Mouse (Mus musculus): ENCODE results near the gene Olfr1264. TPM values are rescaled to one million over a fixed set of nuclear protein-coding genes. Genes with fewer than 3 reads are reported as not detected.

Olfr1264 gene
- not detected in 2 replicates for polyA plus RNA-seq (2012)

GRCm38 (mm10) chr2:90025477-90025876, at the start of gene Olfr1264:
Olfr1264 (minus strand) TSS chr2:90025577.
- no peak for TF ChIP-seq GATA1 (IDR thresholded peaks at IDR 0.05; ENCODE audit: low read length)

DNA sequence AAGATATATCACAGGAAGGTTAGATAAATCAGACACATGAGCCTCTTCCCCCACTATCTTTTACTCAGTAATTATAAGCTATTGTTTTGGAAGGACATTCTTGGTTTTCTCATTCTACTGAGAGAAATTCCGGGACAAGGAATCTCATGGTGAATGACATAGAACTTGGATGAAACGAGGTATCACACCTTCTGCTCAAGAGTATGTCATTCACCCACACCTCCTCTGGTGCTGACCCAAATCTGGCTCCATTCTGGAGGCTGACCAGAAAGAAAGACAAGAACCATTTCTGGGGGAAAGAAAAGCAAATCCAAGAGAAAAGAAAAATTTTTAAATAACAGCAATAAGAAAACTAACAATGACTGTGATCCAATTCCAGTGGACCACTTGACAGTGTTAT, 44.7 kb upstream of the Olfr1264 start:
- TF ChIP-seq GATA1 (IDR thresholded peaks at IDR 0.05; ENCODE audit: low read length), result no peak

GRCm38 (mm10) chr2:90063494-90063893, 38.1 kb upstream of the Olfr1264 start, which contains the start of gene Olfr140:
Olfr140 (minus strand) TSS chr2:90063594.
- TF ChIP-seq GATA1 (IDR thresholded peaks at IDR 0.05; ENCODE audit: low read length), result no peak

GRCm38 (mm10) chr2:90035037-90035436, 9.7 kb upstream of the Olfr1264 start, which contains the start of gene Olfr1265:
Olfr1265 (plus strand) TSS chr2:90035337.
- no peak for TF ChIP-seq GATA1 (IDR thresholded peaks at IDR 0.05; ENCODE audit: low read length)

- no peak for TF ChIP-seq GATA1 (IDR thresholded peaks at IDR 0.05; ENCODE audit: low read length)
Measured at GRCm38 (mm10) chr2:90011831-90012230, 13.5 kb downstream of the Olfr1264 start, which contains the start of gene Olfr1263. Olfr1263 (plus strand) TSS chr2:90012131.

- TF ChIP-seq GATA1 (IDR thresholded peaks at IDR 0.05; ENCODE audit: low read length), result no peak
Measured at GRCm38 (mm10) chr2:89999845-90000244, 25.5 kb downstream of the Olfr1264 start, which contains the start of gene Olfr1262. Olfr1262 (plus strand) TSS chr2:90000145.

GRCm38 (mm10) chr2:89990921-89991320, 34.5 kb downstream of the Olfr1264 start, which contains the start of gene Olfr1261:
Olfr1261 (plus strand) TSS chr2:89991221.
- no peak for TF ChIP-seq GATA1 (IDR thresholded peaks at IDR 0.05; ENCODE audit: low read length)

DNA sequence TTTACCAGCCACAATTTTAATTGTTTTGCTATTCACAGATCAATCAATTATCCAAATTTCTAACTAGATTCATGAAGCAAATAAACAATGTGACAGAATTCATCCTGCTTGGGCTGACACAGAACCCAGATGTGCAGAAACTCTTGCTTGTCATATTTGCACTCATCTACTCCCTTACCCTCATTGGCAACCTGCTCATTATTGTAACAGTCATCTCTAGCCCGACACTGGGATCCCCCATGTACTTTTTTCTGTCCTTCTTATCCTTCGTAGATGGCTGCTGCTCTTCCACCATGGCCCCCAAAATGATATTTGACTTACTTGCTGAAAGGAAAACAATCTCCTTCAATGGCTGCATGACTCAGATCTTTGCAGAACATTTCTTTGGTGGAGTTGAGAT, 47.7 kb downstream of the Olfr1264 start:
- TF ChIP-seq GATA1 (IDR thresholded peaks at IDR 0.05; ENCODE audit: low read length), result no peak

DNA sequence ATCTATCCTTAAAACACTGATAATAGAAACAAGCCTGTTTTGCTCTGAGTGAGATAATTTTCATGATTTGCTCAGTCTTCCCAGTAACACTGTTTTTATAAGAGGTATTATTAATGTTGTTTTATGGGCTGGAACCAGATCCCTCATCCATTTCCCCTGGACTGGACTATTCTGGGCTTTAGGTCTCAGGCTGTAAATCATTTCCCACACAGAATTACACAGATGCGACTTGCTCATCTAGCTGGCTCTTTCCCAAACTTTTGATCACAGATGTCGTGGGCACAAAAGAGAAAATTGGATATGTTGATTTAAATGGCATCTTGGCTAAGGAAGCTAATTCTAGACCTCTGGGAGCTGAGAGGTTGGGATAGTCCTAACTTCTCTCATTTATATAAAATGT, 51.2 kb downstream of the Olfr1264 start, which contains the start of gene Olfr1260:
Olfr1260 (plus strand) TSS at position 157 of the 400 bp plus-strand sequence.
- no peak for TF ChIP-seq GATA1 (IDR thresholded peaks at IDR 0.05; ENCODE audit: low read length)

Other genes starting within 250 kb of the Olfr1264 start
- not detected in 2 replicates for gene Olfr1254, start 232.0 kb downstream of the Olfr1264 start, polyA plus RNA-seq (2012)
- not detected in 2 replicates for gene Olfr1255, start 213.5 kb downstream of the Olfr1264 start, polyA plus RNA-seq (2012)
- gene Olfr1256, start 184.0 kb downstream of the Olfr1264 start, polyA plus RNA-seq (2012), result not detected in 2 replicates
- gene Olfr48, start 177.4 kb downstream of the Olfr1264 start, polyA plus RNA-seq (2012), result not detected in 2 replicates
- not detected in 2 replicates for gene Olfr1257, start 147.1 kb downstream of the Olfr1264 start, polyA plus RNA-seq (2012)
- not detected in 2 replicates for gene Olfr1258, start 98.3 kb downstream of the Olfr1264 start, polyA plus RNA-seq (2012)
- not detected in 2 replicates for gene Olfr1259, start 76.9 kb downstream of the Olfr1264 start, polyA plus RNA-seq (2012)
- not detected in 2 replicates for gene Olfr1260, start 51.2 kb downstream of the Olfr1264 start, polyA plus RNA-seq (2012)
- not detected in 2 replicates for gene Olfr1261, start 34.4 kb downstream of the Olfr1264 start, polyA plus RNA-seq (2012)
- gene Olfr1262, start 25.4 kb downstream of the Olfr1264 start, polyA plus RNA-seq (2012), result not detected in 2 replicates
- not detected in 2 replicates for gene Olfr1263, start 13.4 kb downstream of the Olfr1264 start, polyA plus RNA-seq (2012)
- not detected in 2 replicates for gene Olfr1265, start 9.8 kb upstream of the Olfr1264 start, polyA plus RNA-seq (2012)
- not detected in 2 replicates for gene Olfr140, start 38.0 kb upstream of the Olfr1264 start, polyA plus RNA-seq (2012)
- gene Olfr1269, start 95.8 kb upstream of the Olfr1264 start, polyA plus RNA-seq (2012), result not detected in 2 replicates
- gene Olfr32, start 116.7 kb upstream of the Olfr1264 start, polyA plus RNA-seq (2012), result not detected in 2 replicates
- not detected in 2 replicates for gene Olfr1270, start 127.5 kb upstream of the Olfr1264 start, polyA plus RNA-seq (2012)
- gene Olfr1506, start 198.9 kb upstream of the Olfr1264 start, polyA plus RNA-seq (2012), result not detected in 2 replicates
- not detected in 2 replicates for gene Olfr142, start 232.0 kb upstream of the Olfr1264 start, polyA plus RNA-seq (2012)
- not detected in 2 replicates for gene Olfr1271, start 245.5 kb upstream of the Olfr1264 start, polyA plus RNA-seq (2012)